Mouse (Mus musculus): ENCODE measurements around the gene Ext2.

Gene Ext2

GRCm38 (mm10) chr2:93772054-93772764, 50.2 kb downstream of the Ext2 start:
- POLR2A ChIA-PET, result interaction anchor here in 3 of 4 experiments (0.6 to 2.3 kb wide), 5 partner anchors 9 to 372 kb away, joined by 3 to 9 read pairs (median 5); no protein-coding TSS in a partner anchor
- CTCF ChIA-PET, result interaction anchor here in 3 of 4 experiments (0.7 to 1.9 kb wide), 7 partner anchors 12 to 38 kb away, joined by 3 to 9 read pairs (median 4); no protein-coding TSS in a partner anchor

DNA sequence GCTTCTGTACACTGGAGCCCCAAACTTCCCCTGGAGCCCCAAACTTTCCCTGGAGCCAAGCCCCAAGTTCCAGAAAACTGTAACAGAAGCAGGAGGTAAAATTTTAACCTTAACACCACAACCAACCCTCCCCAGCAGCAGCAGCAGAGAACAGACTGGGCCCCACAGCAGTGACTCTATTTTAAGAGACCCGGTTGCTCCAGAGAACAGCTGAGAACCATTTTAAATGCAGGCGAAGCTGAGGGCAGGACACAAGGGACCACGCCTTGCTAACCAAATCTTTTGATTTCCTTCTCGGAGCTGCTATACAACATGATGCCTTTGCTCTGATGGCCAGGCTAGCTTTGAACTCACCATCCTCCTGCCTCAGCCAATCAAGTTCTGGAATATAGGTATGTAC, 51.5 kb downstream of the Ext2 start:
- POLR2A ChIA-PET, result interaction anchor here in 3 of 4 experiments (0.6 to 2.3 kb wide), 4 partner anchors 9 to 15 kb away, joined by 3 to 9 read pairs (median 4); no protein-coding TSS in a partner anchor
- CTCF ChIA-PET, result interaction anchor here in 1 of 4 experiments (1.0 kb wide), 1 partner anchor 14 kb away, joined by 3 read pairs; no protein-coding TSS in a partner anchor

- CTCF ChIA-PET, result no interaction called here
- POLR2A ChIA-PET, result no interaction called here
These were observed 52.5 kb downstream of the Ext2 start for GRCm38 (mm10) chr2:93769875-93770274.

DNA sequence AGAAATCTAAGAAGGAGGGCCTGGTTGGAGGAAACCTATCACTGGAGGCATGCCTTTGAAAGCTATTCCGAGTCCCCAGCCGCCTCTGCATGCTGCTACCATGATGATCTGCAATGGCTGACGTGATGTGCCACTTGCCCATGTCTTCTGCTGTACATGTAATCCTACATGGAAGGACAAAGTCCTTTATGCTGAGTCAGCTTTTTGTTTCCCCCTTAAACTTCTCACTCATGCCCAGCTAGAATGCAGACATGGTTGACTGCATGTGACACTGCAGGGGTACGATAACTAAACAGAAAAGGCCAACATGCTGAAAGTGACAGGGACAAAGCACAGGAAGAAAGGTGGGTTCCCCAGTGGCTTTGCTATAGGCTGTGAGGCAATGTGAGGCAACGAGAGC, 56.6 kb downstream of the Ext2 start:
- ChIA-PET CTCF (interaction anchor here in 3 of 4 experiments (0.8 to 6.6 kb wide), 5 partner anchors 20 to 288 kb away, joined by 3 to 51 read pairs (median 4); no protein-coding TSS in a partner anchor), POLR2A (interaction anchor here in 1 of 4 experiments (0.6 to 1.6 kb wide), 4 partner anchors 12 to 199 kb away, joined by 3 to 7 read pairs (median 3); no protein-coding TSS in a partner anchor)

GRCm38 (mm10) chr2:93764211-93764610, 58.2 kb downstream of the Ext2 start:
- ChIA-PET CTCF (interaction anchor here in 3 of 4 experiments (0.6 to 6.6 kb wide), 5 partner anchors 22 to 58 kb away, joined by 3 to 51 read pairs (median 5); partner anchors contain the start of gene Ext2 (in 1 of the 3)), POLR2A (interaction anchor here in 1 of 4 experiments (0.8 to 1.6 kb wide), 2 partner anchors 13 to 24 kb away, joined by 3 read pairs; no protein-coding TSS in a partner anchor)

DNA sequence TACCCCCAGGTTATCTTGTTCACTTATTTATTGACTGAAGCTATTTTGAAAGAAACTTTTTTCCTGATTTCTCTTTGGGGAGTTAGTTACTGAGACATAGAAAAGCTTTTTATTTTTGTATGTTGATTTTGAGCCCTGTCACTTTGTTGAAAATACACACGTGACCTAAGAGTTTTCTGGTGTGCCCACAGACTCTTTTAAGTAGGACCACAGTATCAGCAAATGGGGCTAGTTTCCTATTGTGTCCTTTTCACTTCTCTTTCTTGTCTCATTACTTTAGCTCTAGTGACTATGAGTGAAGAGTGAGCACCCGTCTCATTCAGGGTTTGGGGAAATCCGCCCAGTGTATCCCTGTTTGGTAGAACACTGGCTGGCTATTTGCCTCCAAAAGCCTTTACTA, 62.0 kb downstream of the Ext2 start:
- POLR2A ChIA-PET, result interaction anchor here in 1 of 4 experiments (0.5 kb wide), 1 partner anchor 112 kb away, joined by 4 read pairs; no protein-coding TSS in a partner anchor
- CTCF ChIA-PET, result no interaction called here

DNA sequence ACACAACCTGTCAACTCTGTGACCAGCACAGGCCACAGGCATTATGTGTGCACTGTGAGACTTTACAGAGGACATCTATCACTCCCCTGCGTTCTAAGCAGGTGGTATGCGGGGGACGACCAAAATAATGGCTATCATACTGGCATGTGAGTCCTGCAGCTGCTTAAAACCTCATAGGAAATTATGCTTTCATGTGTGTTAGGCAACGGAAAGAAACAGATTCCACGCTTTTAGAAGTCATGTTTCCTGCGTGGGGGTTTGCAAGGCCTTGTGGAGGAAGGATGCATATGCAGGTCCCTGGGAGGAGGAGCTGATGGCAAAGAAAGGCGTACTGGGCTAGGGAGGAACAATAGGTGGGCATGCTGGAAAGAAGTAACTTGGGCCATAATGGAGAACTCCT, 63.2 kb downstream of the Ext2 start:
- POLR2A ChIA-PET, result no interaction called here
- CTCF ChIA-PET, result interaction anchor here in 1 of 4 experiments (1.0 kb wide), 1 partner anchor 28 kb away, joined by 3 read pairs; no protein-coding TSS in a partner anchor

GRCm38 (mm10) chr2:93758298-93758697, 64.1 kb downstream of the Ext2 start:
- CTCF ChIA-PET, result interaction anchor here in 3 of 4 experiments (0.7 to 1.1 kb wide), 3 partner anchors 28 to 287 kb away, joined by 3 to 4 read pairs (median 3); no protein-coding TSS in a partner anchor
- POLR2A ChIA-PET, result no interaction called here

DNA sequence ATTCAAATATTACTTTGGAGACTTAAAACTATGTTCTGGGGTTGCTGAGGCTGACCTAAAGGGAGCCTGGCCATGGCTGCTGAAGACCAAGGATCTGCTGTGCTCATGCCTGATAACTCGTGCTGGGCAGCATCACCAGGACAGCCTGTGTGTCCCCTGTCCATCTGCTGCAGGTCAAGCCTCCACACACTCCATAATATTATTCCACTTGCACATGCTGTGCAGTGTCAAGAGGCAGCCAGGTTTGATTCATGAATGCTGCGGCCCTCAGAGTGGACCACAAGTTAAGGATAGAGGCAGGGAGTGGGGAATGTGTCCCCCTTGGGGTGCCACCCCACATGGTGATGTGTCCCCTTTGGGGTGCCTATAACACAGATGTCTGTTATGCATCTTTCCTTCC, 68.0 kb downstream of the Ext2 start:
- ChIA-PET POLR2A (interaction anchor here in 1 of 4 experiments (0.5 kb wide), 1 partner anchor 493 kb away, joined by 3 read pairs; no protein-coding TSS in a partner anchor), CTCF (interaction anchor here in 1 of 4 experiments (1.1 kb wide), 1 partner anchor 32 kb away, joined by 4 read pairs; no protein-coding TSS in a partner anchor)

DNA sequence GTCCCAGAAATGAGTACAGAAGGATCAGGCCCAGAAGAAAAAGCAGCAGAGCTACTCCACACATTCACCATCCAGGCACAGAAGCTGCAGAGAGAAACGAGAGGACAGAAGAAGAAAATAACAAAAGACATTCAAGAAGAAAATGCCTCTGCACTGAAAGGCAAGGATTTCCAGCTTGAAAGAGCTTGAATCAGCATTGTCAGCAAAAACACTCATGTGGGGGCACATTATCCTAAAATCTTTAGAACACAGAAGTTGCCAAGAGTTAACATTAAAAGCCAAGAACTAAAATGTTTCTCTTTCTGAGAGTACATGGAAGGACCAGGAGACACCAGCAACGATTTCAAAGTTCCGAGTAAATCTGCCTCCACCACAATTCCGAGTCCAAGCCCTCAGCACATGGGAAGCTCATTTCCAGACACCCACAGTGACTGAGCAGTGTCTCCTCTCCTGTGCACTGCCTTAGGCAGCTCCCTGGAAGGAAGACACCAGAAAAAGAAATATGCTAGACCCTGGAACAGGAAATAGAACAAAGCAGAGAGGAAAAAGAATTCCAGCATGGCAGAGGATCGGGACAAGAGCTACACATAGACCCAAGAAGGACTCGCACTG, 69.1 kb downstream of the Ext2 start:
- ChIA-PET POLR2A (interaction anchor here in 1 of 4 experiments (1.2 kb wide), 1 partner anchor 12 kb away, joined by 3 read pairs; no protein-coding TSS in a partner anchor), CTCF (interaction anchor here in 1 of 4 experiments (0.6 kb wide), 1 partner anchor 33 kb away, joined by 3 read pairs; no protein-coding TSS in a partner anchor)

DNA sequence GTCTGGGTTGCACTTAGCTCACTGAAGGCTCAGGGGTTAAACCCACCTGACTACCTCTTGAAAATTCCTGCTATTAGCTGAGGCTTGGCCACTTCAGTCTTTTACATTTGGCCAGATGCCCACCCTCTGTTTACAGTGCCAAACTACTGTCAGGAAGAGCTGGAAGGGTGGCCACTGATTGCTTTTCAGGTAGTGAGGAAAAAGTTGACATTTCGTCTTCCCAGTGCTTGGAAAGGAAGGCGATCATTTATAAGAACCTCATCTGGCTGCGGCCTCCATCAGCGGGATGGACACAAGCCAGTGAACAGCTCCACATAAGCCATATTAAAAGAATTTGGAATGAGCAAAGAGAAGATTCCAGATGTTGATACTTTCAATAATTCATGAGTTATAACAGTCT, 72.7 kb downstream of the Ext2 start:
- POLR2A ChIA-PET, result interaction anchor here in 2 of 4 experiments (0.7 kb wide), 2 partner anchors 212 to 555 kb away, joined by 4 to 5 read pairs; no protein-coding TSS in a partner anchor

GRCm38 (mm10) chr2:93747538-93748126, 74.7 kb downstream of the Ext2 start:
- ChIA-PET POLR2A (no interaction called here), CTCF (no interaction called here)

More for the DNA sequence above, 72.7 kb downstream of the Ext2 start:
- CTCF ChIA-PET, result no interaction called here

- CTCF ChIA-PET, result interaction anchor here in 1 of 4 experiments (0.6 kb wide), 2 partner anchors 74 to 143 kb away, joined by 4 to 13 read pairs; no protein-coding TSS in a partner anchor
These were observed 75.7 kb downstream of the Ext2 start for GRCm38 (mm10) chr2:93746620-93747019.

GRCm38 (mm10) chr2:93746162-93746561, 76.2 kb downstream of the Ext2 start:
- CTCF ChIA-PET, result interaction anchor here in 1 of 4 experiments (0.6 kb wide), 1 partner anchor 143 kb away, joined by 13 read pairs; no protein-coding TSS in a partner anchor
- POLR2A ChIA-PET, result interaction anchor here in 1 of 4 experiments (0.6 kb wide), 1 partner anchor 164 kb away, joined by 3 read pairs; no protein-coding TSS in a partner anchor

More at GRCm38 (mm10) chr2:93746620-93747019, 75.7 kb downstream of the Ext2 start:
- POLR2A ChIA-PET, result interaction anchor here in 1 of 4 experiments (0.6 kb wide), 1 partner anchor 163 kb away, joined by 3 read pairs; no protein-coding TSS in a partner anchor

DNA sequence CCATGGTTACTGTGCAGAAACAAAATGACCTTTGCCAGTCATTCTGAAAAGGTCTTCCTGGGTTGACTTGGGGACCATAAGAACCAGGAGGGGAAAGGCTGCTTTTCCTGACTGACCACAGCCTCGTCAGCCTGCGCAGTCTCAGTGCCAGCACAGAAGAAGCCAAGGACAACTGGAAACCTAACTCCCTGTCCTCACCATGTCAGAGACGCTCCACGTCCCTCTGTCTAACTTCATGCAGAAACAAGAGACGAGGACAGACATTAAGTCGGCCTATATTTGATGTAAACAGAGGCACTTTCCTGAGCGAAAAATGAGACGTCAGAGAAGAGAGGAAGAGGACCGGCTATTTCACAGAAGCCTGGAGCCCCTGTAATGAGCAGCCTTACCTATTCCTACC, 76.6 kb downstream of the Ext2 start:
- ChIA-PET POLR2A (no interaction called here), CTCF (no interaction called here)

DNA sequence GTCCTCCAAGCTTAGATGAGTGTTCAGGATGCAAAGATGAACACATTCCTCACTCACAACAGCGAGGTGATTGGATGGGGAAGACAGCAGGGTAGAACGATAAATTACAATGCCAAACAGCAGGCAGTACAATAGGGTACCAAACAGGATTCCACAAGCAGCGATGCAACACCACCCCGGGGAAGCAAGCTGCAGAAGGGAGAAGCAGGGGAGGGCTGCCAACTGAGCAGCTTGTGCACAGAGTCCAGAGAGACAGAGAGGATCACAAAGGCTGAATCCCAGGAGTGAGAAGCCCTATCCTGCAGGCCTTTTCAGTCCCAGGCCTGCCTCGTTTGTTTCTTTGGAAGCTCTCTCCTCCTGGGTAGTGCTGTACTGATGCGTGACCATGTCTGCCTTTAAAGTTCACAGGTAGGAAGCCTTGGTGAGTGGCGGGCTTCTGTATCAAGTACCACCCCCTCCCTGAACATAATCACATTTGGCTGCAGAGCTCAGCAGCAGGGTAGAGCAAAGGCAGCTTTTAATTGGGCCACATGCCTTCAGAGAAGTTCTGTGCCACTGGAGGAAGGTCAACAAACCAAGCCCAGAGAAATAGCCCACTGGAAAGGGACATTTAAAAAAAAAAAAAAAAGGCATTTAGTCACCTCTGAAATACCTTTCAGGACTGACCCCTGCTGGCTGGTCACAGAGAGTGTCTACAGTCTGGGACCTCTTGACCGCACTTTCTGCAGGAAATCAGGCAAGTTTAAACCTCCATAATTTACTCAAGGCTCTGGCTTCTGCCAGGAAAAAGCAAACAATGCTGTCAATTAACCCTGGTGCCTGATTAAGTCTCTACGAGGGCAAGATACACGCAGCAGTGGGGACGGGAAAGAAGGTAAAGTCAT, 77.8 kb downstream of the Ext2 start:
- ChIA-PET POLR2A (interaction anchor here in 1 of 4 experiments (0.7 to 0.9 kb wide), 2 partner anchors 12 to 407 kb away, joined by 3 to 4 read pairs; no protein-coding TSS in a partner anchor), CTCF (interaction anchor here in 3 of 4 experiments (0.7 to 1.1 kb wide), 3 partner anchors 41 to 1864 kb away, joined by 3 to 5 read pairs (median 3); no protein-coding TSS in a partner anchor)

- CTCF ChIA-PET, result interaction anchor here in 1 of 4 experiments (0.6 kb wide), 1 partner anchor 754 kb away, joined by 3 read pairs; no protein-coding TSS in a partner anchor
- POLR2A ChIA-PET, result no interaction called here
These were observed 80.7 kb downstream of the Ext2 start for GRCm38 (mm10) chr2:93741700-93742099.
